Mouse (Mus musculus) G1E (cell line): ENCODE results near the gene Psmd13.

ENCODE experiments used
- CTCF ChIP-seq: IDR thresholded peaks from 2 replicates; pipeline ENCODE4 v1.5.1; 2012; ENCODE audit warnings: low read depth, low read length, inconsistent platforms, mixed read lengths
- GATA1 ChIP-seq: IDR thresholded peaks from 2 replicates; pipeline ENCODE4 v1.6.1; 2012; ENCODE audit warnings: borderline replicate concordance, low read length, inconsistent platforms, mixed read lengths

- TF ChIP-seq CTCF (no peak), GATA1 (no peak)
These were observed 31.2 kb downstream of the Psmd13 start for GRCm38 (mm10) chr7:140912846-140913482.
